Mouse (Mus musculus) induced T-regulatory cell, adult 2 months (primary cell): Measurements from ENCODE around the gene Oasl2.
"Not testable (repeated sequence)": the region's sequence is repeated elsewhere in the genome, so short reads cannot be mapped to it uniquely, and the experiment has no call there.

Experiments
- DNase-seq: peaks from one replicate; pipeline ENCODE4 v3.0.0-alpha.2; 2012; ENCODE audit warnings: low read depth

Oasl2 gene

DNA sequence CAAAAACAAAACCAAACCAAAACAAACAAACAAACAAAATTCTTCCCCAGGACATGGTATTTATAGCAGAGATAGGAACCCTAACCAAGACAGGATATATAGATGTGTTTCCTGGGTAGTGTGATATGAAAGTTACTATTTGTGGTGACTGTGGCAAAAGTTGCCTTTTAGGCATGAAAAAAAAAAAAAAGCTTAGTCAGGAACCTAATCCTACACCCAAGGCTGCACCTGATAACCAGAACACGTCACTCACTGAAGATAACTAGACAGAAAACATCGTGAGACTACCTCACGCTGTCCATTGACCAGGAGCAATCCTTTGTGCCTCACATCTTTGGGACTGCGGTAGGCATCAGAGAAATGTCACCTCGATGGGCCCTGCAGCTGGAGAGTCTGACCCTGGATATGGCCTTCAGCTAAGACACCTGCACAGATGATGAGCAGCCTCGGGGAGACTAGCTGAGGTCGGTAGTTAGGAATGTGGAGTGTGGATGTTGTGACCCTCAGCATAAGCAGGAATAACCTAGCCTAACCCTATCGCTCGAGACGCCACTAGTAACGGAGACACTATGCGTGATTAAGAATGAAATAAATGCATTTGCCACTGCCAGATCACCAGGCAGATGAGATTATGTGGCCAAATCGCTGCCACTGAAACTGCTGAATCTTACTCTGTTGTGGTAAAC, at the start of gene Oasl2:
TSS of gene Oasl2 (plus strand) at position 249 of the 686 bp plus-strand sequence.
- DNase-seq, result peak; percentile 76

DNA sequence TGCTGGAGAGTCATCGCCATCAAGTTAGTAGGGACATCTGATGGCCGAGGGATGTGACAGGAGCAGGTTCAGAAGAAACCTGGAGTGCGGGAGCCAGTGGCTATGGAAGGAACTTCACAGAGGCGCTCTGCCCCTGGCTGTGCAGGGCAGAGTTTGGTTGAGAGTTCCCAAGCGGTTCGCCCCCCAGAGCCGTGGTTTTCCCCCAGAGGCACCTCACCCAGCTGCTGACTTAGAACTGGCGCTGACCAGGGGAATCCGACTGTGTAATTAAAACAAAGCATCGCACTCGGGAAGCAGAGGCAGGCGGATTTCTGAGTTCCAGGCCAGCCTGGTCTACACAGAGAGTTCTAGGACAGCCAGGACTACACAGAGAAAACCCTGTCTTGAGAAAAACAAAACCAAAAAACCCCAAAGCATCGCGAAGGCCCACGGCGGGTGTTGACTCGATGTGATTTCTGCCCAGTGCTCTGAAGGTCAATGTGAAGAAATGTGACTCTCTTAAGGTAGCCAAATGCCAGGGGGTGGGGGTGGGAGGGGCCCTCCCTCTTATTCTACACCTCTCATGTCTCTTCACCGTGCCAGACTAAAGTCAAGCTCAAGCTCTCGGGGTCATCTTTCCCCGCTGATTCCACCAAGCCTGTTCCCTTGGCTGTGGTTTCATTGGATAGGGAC, 45.0 kb upstream of the Oasl2 start:
- no peak for DNase-seq

DNA sequence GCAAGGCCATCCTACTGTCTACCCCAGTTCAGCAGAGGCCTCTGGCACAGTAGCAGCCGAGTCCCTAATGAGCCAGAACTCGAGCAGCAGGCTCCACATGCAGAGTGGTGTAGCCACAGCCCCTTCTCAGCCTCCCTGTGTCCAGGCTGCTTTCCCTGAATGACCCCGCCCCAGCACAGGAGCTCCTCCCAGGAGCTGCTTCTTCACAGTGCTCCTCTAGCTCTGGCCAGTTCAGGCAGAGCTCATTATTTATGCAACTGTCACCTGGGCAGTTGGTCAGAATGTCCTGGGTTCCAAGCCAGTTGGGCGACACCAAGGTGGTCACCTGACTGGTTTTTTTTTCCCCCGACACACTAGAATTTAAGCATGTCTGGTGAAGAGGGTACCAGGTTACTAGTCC, 43.4 kb upstream of the Oasl2 start, which contains the start of gene 4930519G04Rik:
TSS of gene 4930519G04Rik (plus strand) at position 301 of the 400 bp plus-strand sequence.
- not testable (repeated sequence) for DNase-seq

DNA sequence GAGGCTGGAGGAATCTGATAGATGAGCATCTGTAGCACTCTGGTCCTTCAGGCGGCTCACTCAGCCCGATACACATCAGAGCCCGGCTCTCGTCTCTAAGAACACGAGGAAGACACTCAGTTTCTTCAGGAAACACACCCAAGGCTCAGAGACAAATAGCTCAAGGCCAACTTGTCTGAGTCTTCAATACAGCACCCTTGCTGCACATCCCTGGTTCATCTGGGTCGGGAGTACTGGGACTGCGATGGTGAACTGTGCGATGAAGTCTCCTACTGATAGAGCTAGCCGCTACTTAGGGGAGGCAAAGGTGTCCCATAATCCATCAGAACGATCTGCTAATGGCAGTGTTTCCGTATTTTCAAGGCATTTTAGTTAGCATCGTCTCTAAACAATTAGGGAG, 38.2 kb upstream of the Oasl2 start, which contains the start of gene Gm9936:
TSS of gene Gm9936 (minus strand) at position 101 of the 400 bp plus-strand sequence.
- no peak for DNase-seq

DNA sequence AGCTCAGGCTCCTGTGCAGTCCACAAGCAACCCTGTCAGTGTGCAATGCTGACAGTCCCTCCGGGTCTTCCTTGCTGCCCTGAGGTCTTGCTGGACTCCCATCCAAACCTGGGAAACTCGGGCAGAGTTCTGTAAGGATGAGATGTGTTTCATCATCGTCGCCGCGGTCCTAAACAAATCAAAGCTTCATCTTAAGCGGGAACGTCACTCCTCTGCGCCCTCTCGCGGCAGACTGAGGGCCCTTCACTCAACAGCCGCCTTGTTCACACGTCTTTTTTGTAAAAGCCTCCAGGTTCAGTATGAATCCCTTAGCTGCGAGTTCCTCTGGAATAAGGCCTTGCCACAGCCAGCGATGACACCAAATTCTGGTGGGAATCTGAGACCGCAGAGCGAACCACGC, 37.5 kb upstream of the Oasl2 start:
- peak; percentile 87 for DNase-seq

DNA sequence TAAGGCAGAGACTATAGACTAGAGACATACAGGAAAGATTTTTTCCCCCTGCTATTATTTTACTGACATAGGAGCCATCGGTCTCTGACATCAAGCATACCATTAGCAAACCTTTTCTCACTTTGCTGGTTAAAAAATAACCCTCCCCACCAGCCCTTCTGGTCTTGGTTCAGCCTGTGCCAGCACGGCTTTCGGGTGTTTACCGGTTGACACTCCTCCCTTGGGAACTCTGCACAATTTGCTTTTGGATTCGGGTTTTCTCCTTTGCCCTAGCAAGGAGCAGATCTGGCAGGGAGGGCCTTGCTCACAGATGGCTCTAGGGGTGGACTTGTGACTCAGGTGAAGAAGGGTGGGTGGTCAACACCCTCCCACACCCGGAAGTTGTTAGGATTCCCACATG, 35.0 kb upstream of the Oasl2 start:
- DNase-seq, result no peak

DNA sequence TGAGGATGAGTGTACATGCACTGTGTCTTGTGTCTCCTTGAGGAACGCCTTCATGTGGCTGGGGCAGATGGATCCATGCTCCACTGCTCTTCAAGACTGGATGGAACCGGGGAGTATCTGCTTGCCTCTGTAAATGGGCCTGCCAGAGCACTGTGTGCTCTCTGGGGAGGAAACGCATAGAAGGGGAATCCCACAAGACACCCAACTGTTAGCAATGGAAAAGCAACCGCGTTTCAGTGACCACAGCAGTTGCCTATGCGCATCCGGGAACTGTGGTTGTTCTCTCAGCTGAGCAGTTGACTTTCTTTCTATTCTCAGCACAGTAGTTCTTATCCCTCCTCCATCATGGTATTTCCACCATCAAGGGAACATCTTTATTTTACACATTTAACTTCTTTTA, 31.9 kb upstream of the Oasl2 start:
- DNase-seq, result peak; percentile 79

DNA sequence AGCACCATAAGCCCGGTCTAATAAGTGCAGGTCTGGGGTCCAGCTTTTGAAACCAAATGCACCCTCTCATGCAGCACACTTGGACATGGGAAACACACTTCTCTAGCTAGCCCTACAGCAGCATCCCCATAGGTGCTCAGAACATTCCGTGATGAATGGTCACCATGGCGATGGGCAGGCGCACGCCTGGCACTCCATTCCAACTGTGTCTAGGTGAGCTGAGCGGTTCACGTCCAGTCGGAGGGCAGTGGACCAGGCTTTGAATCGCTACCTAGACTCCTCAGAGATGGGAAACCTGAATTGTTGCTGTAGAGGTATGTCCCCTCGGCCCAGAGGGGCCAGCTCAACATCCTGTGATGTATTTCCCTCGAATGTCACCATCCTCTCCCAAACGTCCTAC, 31.5 kb upstream of the Oasl2 start:
- no peak for DNase-seq

DNA sequence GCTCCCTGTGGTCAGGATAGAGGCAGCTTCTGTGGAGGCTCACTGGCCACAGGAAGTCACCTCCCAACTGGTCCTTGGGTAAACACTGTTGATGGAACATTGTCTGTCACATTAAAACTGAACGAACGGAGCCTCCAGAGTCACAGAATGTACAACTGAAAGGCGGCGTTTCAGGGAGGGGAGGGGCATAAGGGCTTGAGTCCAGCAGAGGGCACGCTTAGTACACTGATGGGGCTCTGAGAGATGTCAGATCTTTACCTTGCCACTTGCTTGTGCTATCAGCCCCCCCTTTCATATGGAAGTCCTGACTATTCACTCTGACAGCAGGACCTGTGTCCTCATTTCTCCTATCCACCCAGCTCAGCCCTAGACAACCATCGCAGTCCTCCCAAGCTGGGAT, 20.9 kb upstream of the Oasl2 start:
- DNase-seq, result peak; percentile 49

DNA sequence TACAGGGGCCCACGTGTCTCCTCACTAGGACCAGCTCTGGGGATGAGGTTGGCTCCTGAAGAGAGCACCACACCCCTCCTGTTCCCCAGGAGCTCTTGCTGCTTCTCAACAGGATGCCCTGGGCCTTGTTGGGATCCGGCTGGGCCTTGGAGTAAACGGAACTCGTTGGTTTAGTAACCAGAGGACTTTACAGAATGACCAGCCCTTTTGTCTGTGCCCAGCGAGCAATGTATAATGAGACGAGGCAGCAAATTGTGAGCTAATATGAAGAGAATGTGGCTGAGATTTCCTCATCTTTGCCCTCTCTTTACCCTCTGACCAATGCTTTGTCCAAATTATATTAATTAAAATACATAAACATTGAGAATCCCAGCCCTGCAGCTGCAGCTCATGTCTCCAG, 20.4 kb upstream of the Oasl2 start:
- DNase-seq, result no peak

DNA sequence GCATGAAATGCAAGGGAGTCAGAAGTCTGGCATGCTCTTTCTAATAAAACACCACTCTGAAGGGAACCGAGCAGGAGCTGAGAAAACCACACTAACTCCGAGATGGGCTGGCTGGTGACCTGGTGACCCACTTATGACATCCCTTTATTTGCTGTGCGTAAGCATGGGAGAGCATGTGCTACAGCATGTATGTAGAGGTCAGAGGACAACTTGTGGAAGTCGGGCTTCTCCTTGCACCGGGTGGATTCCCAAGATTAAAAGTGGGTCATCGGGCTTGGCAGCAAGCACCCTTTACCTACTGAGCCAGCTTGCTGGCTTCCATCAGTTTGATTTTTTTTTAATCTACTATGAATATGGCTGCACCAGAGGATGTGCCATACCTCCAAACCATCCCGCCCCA, 19.2 kb upstream of the Oasl2 start:
- no peak for DNase-seq

DNA sequence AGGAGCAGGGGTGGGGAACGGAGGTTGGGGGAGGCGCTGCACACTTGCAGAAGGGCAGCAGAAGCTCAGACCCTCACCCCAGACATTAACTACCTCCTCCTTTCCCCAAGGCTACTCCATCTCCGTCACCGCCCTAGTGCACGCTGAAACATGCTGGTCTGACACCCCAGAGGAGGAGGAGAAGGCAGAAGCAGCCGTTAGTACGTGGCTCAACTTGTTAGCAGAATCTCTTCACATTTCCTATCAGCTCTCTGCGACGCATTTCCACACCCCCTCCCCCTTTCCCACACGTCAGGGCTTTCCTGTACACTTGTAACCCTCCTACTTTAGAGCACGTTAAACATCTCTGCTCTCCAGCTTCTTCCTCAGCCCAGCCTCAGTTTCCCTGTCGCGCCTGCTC, 17.3 kb upstream of the Oasl2 start:
- no peak for DNase-seq

DNA sequence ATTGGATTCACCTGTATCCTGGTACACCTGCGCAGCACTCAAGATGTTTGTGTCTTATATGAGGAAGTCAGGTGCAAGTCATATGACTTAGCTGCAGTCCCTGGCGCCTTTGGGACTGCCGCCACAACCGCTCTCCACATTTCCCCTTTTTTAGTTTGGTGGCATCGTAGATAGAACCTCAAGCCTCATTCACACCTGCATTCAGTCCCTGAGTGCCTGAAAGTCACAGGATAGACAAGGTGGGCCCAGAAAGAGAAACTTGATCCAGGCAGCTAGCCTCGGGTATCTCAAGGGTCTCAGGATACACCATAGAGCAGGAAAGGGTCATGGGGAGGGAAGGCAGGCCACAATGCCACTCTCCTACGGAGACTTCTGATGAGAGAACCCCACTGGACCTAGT, 14.4 kb upstream of the Oasl2 start:
- DNase-seq, result not testable (repeated sequence)

DNA sequence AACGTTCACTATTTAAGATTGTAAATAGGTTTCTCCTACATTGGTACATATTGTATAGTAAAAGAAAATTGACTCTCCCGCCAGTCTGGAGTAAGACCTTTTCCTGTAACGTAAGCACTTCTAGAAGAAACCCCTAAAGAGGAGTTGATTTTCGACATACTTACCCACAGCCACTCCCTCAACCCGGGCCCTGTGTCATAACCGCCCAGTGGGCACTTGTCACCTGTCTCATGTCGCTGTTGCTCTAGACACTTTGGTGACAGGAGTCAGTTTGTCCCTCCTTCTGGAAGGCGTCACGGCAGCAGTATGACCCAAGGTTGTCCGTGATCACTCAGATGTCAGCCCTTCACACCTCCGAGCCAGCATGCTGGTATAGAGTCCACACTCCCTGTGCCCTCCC, 13.7 kb upstream of the Oasl2 start:
- no peak for DNase-seq

DNA sequence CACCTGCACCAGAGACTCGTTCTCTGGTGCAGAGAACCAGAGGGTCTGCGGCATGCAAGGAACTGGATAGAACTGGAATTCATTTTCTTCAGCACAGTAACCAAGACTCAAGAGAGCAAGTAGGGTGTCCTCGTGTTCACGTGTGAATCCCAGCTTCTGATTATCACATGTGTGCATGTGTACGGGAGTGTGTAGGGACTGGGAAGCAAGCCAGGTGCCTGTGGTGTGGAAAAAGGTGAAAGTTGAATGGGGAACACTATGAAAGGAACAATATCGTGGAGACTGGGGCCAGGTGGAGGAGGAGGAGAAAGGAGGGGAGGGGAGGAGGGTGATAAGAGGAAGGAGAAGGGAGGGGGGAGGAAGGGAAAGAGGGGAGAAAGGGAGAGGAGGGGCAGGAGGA, 9.9 kb upstream of the Oasl2 start:
- DNase-seq, result no peak

DNA sequence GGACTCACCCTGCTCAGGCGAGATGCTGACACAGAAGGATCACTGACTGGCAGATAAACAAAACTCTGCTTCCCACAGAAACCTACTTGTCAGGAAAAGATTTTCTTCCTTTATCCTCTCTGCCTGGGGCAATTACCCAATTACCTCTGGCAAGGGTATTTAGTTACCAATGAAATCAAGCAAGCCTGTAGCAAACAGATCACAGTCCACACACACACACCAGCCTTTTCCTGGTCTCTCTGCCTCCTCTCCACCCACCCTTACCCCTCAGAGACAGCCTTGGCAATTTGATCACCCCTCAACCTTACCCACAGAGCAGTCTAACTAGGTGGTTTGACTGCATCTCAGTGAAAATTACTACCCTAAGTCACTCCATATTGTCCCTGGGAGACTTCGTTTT, 7.7 kb upstream of the Oasl2 start:
- DNase-seq, result no peak

DNA sequence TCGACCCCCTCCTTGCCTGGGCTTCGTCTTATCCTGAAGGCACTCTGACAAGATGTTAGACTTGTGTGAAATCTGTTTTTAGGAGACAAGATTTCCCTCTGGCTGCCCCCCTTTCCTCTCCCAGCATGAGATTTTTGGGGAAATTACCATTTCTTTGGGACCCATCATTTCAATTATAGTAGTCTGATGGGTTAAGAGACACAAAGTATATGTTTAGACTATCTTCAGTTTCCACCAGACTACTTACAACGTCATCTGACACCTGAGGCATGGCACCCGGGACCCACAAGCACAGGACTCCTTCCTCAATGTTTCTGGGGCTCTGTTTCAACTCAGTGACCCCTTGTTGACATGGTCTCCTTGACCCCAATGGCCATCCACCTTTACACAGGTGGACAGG, 1.2 kb upstream of the Oasl2 start:
- DNase-seq, result no peak

DNA sequence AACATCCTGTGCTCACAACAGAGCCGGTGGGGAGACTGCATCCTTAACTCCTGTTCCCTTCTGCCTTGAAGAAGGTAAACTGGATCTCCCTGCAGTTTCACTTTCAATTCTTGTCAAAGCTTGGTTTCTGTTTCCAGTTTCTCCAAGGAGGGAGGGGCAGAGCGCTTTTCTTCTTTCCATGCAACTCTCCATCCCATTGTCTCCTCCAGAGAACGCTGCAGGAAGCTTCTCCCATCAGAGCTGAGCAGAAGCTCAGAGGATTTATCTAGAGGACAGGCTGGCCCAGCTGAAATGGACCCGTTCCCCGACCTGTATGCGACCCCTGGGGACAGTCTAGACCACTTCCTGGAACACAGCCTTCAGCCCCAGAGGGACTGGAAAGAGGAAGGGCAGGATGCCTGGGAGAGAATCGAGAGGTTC, 648 bp downstream of the Oasl2 start:
- DNase-seq, result peak; percentile 86

DNA sequence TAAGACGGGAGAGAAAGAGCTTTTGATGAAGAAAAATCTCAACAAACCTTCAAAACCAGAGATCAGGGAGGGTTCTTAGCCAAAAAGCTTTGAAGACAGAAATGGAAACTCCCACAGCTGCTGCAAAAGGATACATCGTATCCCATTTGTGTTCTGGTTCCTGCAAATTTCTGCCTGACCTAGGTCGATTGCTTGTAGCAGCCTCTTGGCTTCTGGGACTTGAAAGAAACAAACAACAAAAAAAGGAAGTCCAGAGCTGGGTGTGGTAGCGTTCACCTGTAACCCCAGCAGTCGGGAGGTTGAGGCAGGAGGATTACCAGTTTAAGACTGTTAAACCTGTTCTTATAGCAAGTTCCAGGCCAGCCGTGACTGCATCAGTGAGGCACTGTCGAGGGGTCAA, 2.1 kb downstream of the Oasl2 start:
- DNase-seq, result peak; percentile 37

DNA sequence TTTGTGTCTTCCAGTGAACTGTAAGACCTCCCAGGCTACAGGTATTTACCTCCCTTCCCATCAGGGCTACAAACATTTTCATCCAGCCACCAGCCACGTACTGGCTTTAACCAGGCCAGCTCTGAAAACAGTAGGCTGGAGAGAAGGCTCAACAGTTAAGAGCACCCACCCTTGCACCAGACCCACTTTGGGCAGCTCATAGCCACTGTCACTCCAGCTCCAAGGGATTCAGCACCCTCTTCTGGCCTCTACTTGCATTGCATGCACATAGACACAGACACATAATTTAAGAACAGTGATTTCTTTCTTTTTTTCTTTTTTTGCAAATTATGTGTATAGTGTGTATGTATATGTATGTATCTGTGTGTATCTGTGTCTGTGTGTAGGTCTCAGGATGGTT, 5.7 kb downstream of the Oasl2 start:
- DNase-seq, result peak; percentile 79

DNA sequence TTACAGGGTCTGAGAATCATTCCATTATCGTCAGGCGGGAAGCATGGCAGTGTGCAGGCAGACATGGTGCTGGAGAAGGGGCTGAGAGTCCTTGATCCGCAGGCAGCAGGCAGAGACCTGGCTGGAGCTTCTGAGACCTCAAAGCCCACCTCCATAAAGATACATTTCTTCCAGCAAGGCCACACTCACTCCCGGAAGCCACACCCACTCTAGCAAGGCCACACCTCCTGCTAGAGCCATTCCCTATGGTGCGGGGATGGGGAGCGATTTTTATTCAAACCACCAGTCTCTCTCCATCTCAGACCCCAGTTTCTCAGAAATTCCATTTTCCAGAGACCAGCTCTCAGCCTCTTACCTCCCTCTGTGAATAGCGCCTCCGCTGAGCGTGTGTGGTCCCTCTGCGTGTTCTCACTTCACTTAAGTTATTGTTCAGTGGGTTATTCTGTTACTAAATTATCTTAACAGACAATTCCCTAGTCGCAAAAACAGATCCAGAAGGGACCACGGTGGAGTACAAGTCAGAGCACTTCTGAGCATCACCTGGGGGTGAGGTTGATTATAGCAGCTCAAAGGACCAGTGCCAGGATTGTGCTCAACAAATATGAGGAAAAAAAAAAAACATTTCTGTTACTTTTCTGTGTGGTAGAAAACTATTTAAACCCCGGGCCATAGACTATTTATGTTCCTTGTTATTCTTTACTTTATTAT, 12.0 kb downstream of the Oasl2 start:
- no peak for DNase-seq

DNA sequence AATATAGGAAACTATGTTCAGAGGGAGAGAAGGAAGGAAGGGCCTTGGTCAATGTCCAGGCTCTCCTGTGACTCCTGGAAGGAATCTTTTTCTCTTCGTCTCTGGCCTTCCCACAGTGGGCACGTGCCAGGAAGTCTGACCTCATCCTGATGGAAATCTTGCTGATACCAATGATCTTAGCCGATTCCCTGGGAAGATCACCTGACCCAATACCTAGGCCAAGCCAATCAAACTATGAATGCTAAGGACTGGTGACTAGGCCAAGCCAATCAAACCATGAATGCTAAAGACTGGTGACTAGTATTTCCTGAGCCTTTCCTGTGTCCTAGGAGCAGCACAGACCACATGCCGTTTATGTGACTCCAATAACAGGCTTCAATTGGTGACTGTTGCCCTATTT, 16.9 kb downstream of the Oasl2 start:
- DNase-seq, result no peak

DNA sequence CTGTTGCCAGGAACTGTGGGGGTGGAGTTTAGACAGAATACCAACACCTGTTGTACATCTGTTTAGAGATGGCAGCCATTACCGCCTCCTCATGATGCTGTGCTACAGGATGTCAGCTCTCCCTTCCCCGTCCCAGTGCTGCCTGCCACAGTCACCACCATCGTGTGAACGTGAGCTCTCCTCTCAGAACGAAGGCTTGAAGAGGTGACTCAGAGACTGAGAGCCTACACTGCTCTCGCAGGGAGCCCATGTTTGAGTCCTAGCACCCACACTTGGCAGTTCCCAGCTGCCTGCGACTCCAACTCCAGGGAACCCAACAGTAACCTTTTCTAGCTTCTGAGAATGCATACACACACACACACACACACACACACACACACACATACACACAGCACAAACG, 18.1 kb downstream of the Oasl2 start:
- no peak for DNase-seq
